Mouse (Mus musculus): ENCODE results near the gene Mov10. TPM values are rescaled to one million over a fixed set of nuclear protein-coding genes. Genes with fewer than 3 reads are reported as not detected.

The Mov10 gene
- polyA plus RNA-seq (2014; fragmentation: Illumina TruSeq; extraction: RNeasy Lipid Tissue Mini Kit (QIAGEN cat#74804); ENCODE audit: insufficient read depth, low read depth, low replicate concordance), result 4.5 TPM

DNA sequence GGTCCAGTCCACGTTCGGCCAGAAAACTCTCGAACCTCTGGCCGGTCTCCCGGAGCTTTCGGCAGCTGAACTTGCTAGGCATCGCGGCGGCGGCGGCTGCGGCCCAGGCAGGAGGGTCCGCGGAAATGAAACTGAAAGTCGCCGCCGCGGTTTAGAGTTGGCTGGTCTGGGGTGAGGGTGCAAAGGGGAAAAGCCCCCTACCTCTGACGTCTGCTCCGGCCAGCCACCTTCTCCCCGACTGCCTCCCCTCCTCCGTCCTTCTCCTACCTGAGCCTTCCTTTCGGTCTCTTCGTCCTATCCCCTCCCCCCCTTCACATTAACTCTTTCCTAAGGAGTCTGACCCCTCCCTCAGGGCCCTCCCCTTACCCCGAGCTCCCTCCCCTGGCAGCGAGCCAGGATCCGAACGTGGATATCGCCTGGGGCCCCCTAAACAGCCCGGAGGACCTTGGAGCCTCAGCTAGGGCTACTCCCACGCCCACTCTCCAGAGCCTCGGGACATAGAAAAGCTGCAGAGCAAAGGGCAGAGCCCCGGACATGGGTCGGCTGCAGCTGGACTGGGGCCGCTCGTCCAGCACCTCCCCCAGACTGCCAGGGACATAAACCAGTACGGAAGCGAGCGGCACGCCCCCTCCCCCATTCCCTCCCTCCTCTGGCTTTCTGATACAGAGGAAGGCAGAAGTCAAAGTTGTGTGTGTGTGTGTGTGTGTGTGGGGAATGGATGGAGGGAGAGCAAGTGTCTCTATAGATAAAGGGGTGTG is at the start of gene Mov10:
Gene Mov10, minus strand, starts transcription at position 573 of the 758 bp plus-strand sequence.

GRCm38 (mm10) chr3:104863786-104864650 is 45.7 kb upstream of the Mov10 start, which contains the start of the genes St7l and Capza1:
TSS of gene St7l (plus strand) at chr3:104864005.
TSS of gene Capza1 (minus strand) at chr3:104864505.

GRCm38 (mm10) chr3:104788075-104788474 is 30.3 kb downstream of the Mov10 start, which contains the start of gene Rhoc:
TSS of gene Rhoc (plus strand) at chr3:104788375.

GRCm38 (mm10) chr3:104781471-104781903 is 36.9 kb downstream of the Mov10 start, which contains the start of gene Fam19a3:
TSS of gene Fam19a3 (minus strand) at chr3:104781840.

DNA sequence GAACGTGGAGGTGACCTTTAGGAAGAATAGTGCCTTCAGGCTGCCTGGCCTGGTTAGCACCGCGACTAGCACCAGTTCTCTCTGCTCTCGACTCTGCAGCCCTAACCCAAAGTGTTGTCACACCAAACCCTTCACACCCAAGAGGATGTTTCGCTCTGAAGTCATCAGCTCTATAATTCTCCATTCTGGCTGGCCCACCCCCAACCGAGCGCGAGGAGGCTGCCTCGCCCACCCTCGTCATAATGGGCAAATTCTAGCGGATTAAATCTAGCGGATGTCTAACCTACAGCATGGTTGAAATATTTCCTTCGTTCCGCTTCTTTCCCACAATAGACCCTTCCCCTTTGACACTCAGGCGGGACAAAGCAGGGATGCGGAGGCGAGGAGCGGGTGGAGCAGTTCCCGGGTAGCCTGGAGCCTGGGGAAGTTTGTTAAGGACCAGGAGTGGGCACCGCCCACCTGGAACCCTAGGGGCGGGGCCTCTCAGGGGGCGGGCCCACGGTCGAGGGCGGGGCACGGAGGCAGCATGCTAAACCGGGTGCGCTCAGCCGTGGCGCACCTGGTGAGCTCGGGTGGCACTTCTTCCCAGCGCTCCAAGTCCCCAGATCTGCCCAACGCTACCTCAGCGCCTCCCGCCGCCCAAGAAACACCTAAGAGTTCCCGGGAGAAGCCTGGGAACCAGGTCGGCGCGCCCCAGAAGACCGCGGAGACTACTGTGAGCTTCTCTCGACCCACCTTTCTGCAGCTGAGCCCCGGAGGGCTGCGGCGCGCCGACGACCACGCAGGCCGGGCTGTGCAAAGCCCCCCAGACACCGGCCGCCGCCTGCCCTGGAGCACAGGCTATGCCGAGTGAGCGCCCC is 37.6 kb downstream of the Mov10 start, which contains the start of gene Ppm1j:
Gene Ppm1j, plus strand, starts transcription at position 496 of the 860 bp plus-strand sequence.

Other genes with a start within 250 kb of the Mov10 start
- 13.0 TPM for gene Slc16a1, start 179.9 kb downstream of the Mov10 start, polyA plus RNA-seq (2014; fragmentation: Illumina TruSeq; extraction: RNeasy Lipid Tissue Mini Kit (QIAGEN cat#74804); ENCODE audit: insufficient read depth, low read depth, low replicate concordance)
- gene Ppm1j, start 37.5 kb downstream of the Mov10 start, polyA plus RNA-seq (2014; fragmentation: Illumina TruSeq; extraction: RNeasy Lipid Tissue Mini Kit (QIAGEN cat#74804); ENCODE audit: insufficient read depth, low read depth, low replicate concordance), result 5.3 TPM
- gene Fam19a3, start 36.7 kb downstream of the Mov10 start, polyA plus RNA-seq (2014; fragmentation: Illumina TruSeq; extraction: RNeasy Lipid Tissue Mini Kit (QIAGEN cat#74804); ENCODE audit: insufficient read depth, low read depth, low replicate concordance), result 0.08 TPM
- 156 TPM for gene Rhoc, start 30.2 kb downstream of the Mov10 start, polyA plus RNA-seq (2014; fragmentation: Illumina TruSeq; extraction: RNeasy Lipid Tissue Mini Kit (QIAGEN cat#74804); ENCODE audit: insufficient read depth, low read depth, low replicate concordance)
- 14.6 TPM for gene St7l, start 45.4 kb upstream of the Mov10 start, polyA plus RNA-seq (2014; fragmentation: Illumina TruSeq; extraction: RNeasy Lipid Tissue Mini Kit (QIAGEN cat#74804); ENCODE audit: insufficient read depth, low read depth, low replicate concordance)
- 52.8 TPM for gene Capza1, start 45.9 kb upstream of the Mov10 start, polyA plus RNA-seq (2014; fragmentation: Illumina TruSeq; extraction: RNeasy Lipid Tissue Mini Kit (QIAGEN cat#74804); ENCODE audit: insufficient read depth, low read depth, low replicate concordance)
- 1.5 TPM for gene Wnt2b, start 143.4 kb upstream of the Mov10 start, polyA plus RNA-seq (2014; fragmentation: Illumina TruSeq; extraction: RNeasy Lipid Tissue Mini Kit (QIAGEN cat#74804); ENCODE audit: insufficient read depth, low read depth, low replicate concordance)
- 30.6 TPM for gene Cttnbp2nl, start 234.6 kb upstream of the Mov10 start, polyA plus RNA-seq (2014; fragmentation: Illumina TruSeq; extraction: RNeasy Lipid Tissue Mini Kit (QIAGEN cat#74804); ENCODE audit: insufficient read depth, low read depth, low replicate concordance)
- gene 4930564D02Rik, start 248.3 kb upstream of the Mov10 start, polyA plus RNA-seq (2014; fragmentation: Illumina TruSeq; extraction: RNeasy Lipid Tissue Mini Kit (QIAGEN cat#74804); ENCODE audit: insufficient read depth, low read depth, low replicate concordance), result not detected